Comparison of ENCODE assay signal across 15 mouse cellular contexts in the genomic region with DNA sequence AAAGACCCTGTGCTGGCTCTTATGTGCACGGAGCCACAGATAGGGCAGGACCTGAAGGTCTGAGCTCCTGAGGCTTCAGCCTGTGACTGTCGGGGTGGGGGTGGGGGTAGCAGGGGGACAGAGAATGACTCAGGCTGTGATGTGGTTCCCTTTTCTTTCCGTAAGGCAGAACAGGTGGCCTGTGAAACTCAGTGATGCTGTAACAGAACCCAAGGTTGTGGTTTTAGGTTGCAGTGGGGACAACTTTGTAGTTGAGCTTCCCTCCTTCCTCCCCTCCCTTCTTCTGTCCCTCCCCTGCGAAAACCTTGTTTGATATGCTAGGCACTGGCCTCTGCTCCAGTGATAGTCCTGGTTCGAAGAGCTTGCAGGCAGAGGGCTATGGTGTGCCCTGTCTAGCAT. TPM values are rescaled to one million over a fixed set of nuclear protein-coding genes. Genes with fewer than 3 reads are reported as not detected.
DNase-seq lines count a peak whose midpoint lies in the region; ATAC-seq and TF ChIP-seq lines count a peak whose summit lies in the region.
"Had no signal": no experiment of that assay in that cellular context is flagged by ENCODE, and none has a peak within 500 bp of the region (broad histone marks: within the 10 kb centered on the region; RNA-seq: fewer than 3 reads in every experiment).

No protein-coding gene starts in this region.

- H3K36me3 ChIP-seq in spleen, adult 2 months (ENCODE audit: control insufficient read depth, insufficient read depth, low read length) = peaks cover 6% of the 10 kb centered on the region; the same call in 1 of the 2 replicates
- peaks cover 4% of the 10 kb centered on the region for H3K36me3 ChIP-seq in splenic B cell, adult 2 months (ENCODE audit: control insufficient read depth, insufficient read depth, low read length, poor library complexity, severe bottlenecking)
- peaks cover 14% of the 10 kb centered on the region; the same call in 1 of the 2 replicates for H3K36me3 ChIP-seq in midbrain, embryonic 16.5 days (ENCODE audit: control insufficient read depth, insufficient read depth, low read length)
- H3K36me3 ChIP-seq: liver, embryonic 15.5 days had no signal

- H3K9ac ChIP-seq in midbrain, embryonic 16.5 days (ENCODE audit: low read depth, low read length) = no peak overlapping the region
- H3K9ac ChIP-seq: liver, embryonic 15.5 days; neural tube, embryonic 12.5 days had no signal

- TF ChIP-seq POLR2A in spleen, adult 2 months (IDR thresholded peaks at IDR 0.05; ENCODE audit: low read depth, low read length) = no peak

- no peak for TF ChIP-seq CTCF in spleen, adult 2 months (IDR thresholded peaks at IDR 0.05; ENCODE audit: extremely low read depth, insufficient read depth, insufficient read length, insufficient replicate concordance)

- 13% methylated on average over 5 of the region's 5 CpGs for WGBS in spleen, adult 2 months
- 78% methylated on average over 5 of the region's 5 CpGs for WGBS in midbrain, embryonic 16.5 days

- no peaks in the 10 kb centered on the region for H3K27me3 ChIP-seq in spleen, adult 2 months (ENCODE audit: control insufficient read depth, insufficient read depth, low read length)
- no peaks in the 10 kb centered on the region for H3K27me3 ChIP-seq in splenic B cell, adult 2 months (ENCODE audit: control insufficient read depth, insufficient read depth, low read length, poor library complexity, severe bottlenecking)
- no peaks in the 10 kb centered on the region for H3K27me3 ChIP-seq in midbrain, embryonic 16.5 days (ENCODE audit: control insufficient read depth, insufficient read depth, low read depth, low read length)
- H3K27me3 ChIP-seq: neural tube, embryonic 12.5 days had no signal

- no peak overlapping the region for H3K4me2 ChIP-seq in midbrain, embryonic 16.5 days (ENCODE audit: low read length)
- H3K4me2 ChIP-seq: liver, embryonic 15.5 days; neural tube, embryonic 12.5 days had no signal

- peak overlapping the region; percentile 60 for H3K27ac ChIP-seq in spleen, adult 2 months (ENCODE audit: insufficient read depth, low read length)
- H3K27ac ChIP-seq in midbrain, embryonic 16.5 days (ENCODE audit: low read length) = no peak overlapping the region
- H3K27ac ChIP-seq: hindbrain, embryonic 10.5 days; liver, embryonic 15.5 days; neural tube, embryonic 12.5 days had no signal

- H3K4me3 ChIP-seq in spleen, adult 2 months (ENCODE audit: extremely low read depth, insufficient read depth, insufficient read length) = no peak overlapping the region
- H3K4me3 ChIP-seq in midbrain, embryonic 16.5 days (ENCODE audit: low read depth, low read length) = no peak overlapping the region
- H3K4me3 ChIP-seq: hindbrain, embryonic 10.5 days; liver, embryonic 15.5 days; neural tube, embryonic 12.5 days had no signal

- ATAC-seq in granulocyte monocyte progenitor cell, adult 5-6 weeks (replicated peaks; ENCODE audit: poor library complexity, severe bottlenecking) = peak; percentile 83
- no peak for ATAC-seq in midbrain, embryonic 16.5 days

- peak; percentile 52 to 72 for DNase-seq in spleen, adult 2 months (ENCODE audit: low read depth in 1 of 2, low spot score in 2 of 2)
- DNase-seq in spleen, postnatal 10 days (ENCODE audit: low spot score in 2 of 2) = no peak
- DNase-seq in splenic B cell, adult 2 months (ENCODE audit: low read depth, low spot score) = peak; percentile 81
- peak; percentile 64 for DNase-seq in thymus, postnatal 4 days
- no peak for DNase-seq in lung, postnatal 10 days
- no peak for DNase-seq in cerebellum, postnatal 25 days
- DNase-seq: cerebellum, adult 9-11 months; heart, adult 11 months; kidney, adult 2 months; left cerebral cortex, postnatal 4 days had no signal

- H3K9me3 ChIP-seq in midbrain, embryonic 16.5 days (replicated peaks; ENCODE audit: control insufficient read depth, low read length, poor library complexity, severe bottlenecking) = no peaks in the 10 kb centered on the region
- H3K9me3 ChIP-seq: hindbrain, embryonic 10.5 days; liver, embryonic 15.5 days; neural tube, embryonic 12.5 days had no signal

- H3K4me1 ChIP-seq in spleen, adult 2 months (ENCODE audit: control insufficient read depth, insufficient read depth, insufficient read length) = peaks cover 35% of the 10 kb centered on the region; the same call in 1 of the 2 replicates
- no peaks in the 10 kb centered on the region for H3K4me1 ChIP-seq in midbrain, embryonic 16.5 days (ENCODE audit: control insufficient read depth, insufficient read depth, low read length)
- H3K4me1 ChIP-seq: liver, embryonic 15.5 days had no signal

RNA-seq across cellular contexts. Expression of gene Sema7a, which starts 16.9 kb away (rescaled TPM):
- polyA plus RNA-seq in spleen, adult 2 months (2012; rRNA removed) = 26.1 and 35.7 TPM in 2 replicates
- 0.51 TPM in 1 of 2 replicates, not detected in the other for total RNA-seq in granulocyte monocyte progenitor cell, adult 5-6 weeks (2014; fragmentation: Nextera tagmentation)
- 0.26 TPM in 1 of 2 replicates, not detected in the other for total RNA-seq in granulocyte monocyte progenitor cell, adult 5-6 weeks (2017)
- polyA plus RNA-seq in midbrain, embryonic 16.5 days (2015; fragmentation: Nextera tagmentation; extraction: Ambion mirVana) = 1.6 and 1.9 TPM in 2 replicates
- polyA plus RNA-seq: liver, embryonic 15.5 days had no signal

RNA-seq across cellular contexts. Expression of gene Ubl7, which starts 46.1 kb away (rescaled TPM):
- 88.3 and 131 TPM in 2 replicates for polyA plus RNA-seq in spleen, adult 2 months (2012; rRNA removed)
- total RNA-seq in granulocyte monocyte progenitor cell, adult 5-6 weeks (2014; fragmentation: Nextera tagmentation) = 84.9 and 113 TPM in 2 replicates
- total RNA-seq in granulocyte monocyte progenitor cell, adult 5-6 weeks (2017) = 11.7 and 19.3 TPM in 2 replicates
- polyA plus RNA-seq in midbrain, embryonic 16.5 days (2015; fragmentation: Nextera tagmentation; extraction: Ambion mirVana) = 173 and 176 TPM in 2 replicates

RNA-seq across cellular contexts. Expression of gene Cyp11a1, which starts 49.4 kb away (rescaled TPM):
- polyA plus RNA-seq in spleen, adult 2 months (2012; rRNA removed) = 0.52 and 0.67 TPM in 2 replicates
- 0.58 and 7.0 TPM in 2 replicates for total RNA-seq in granulocyte monocyte progenitor cell, adult 5-6 weeks (2014; fragmentation: Nextera tagmentation)
- 0.52 and 1.2 TPM in 2 replicates for total RNA-seq in granulocyte monocyte progenitor cell, adult 5-6 weeks (2017)
- 0.76 and 1.6 TPM in 2 replicates for polyA plus RNA-seq in midbrain, embryonic 16.5 days (2015; fragmentation: Nextera tagmentation; extraction: Ambion mirVana)
- polyA plus RNA-seq: hindbrain, embryonic 10.5 days; neural tube, embryonic 12.5 days had no signal

Comparison
In these comparisons a context has a peak if more than half of its experiments do, and no peak if none do; other contexts are left out.
1. DNase-seq: peak in spleen, adult 2 months (2 of 2), splenic B cell, adult 2 months (single experiment) and thymus, postnatal 4 days (single experiment); none in spleen, postnatal 10 days (0 of 2), lung, postnatal 10 days (single experiment) and cerebellum, postnatal 25 days (0 of 2).